Mouse (Mus musculus) C2C12 (cell line): ENCODE measurements around the gene Ccdc40.

Experiments
- CTCF ChIP-seq: IDR thresholded peaks from one replicate; pipeline ENCODE4 v1.5.1; 2011; ENCODE audit not compliant: control insufficient read depth, insufficient read depth, insufficient read length
- FOSL1 ChIP-seq: IDR thresholded peaks from one replicate; pipeline ENCODE4 v1.8.0; 2011; ENCODE audit warnings: mild to moderate bottlenecking, low read length; ENCODE audit not compliant: poor library complexity, insufficient read depth, severe bottlenecking
- MAX ChIP-seq: IDR thresholded peaks from one replicate; pipeline ENCODE4 v1.6.1; 2011; ENCODE audit warnings: mild to moderate bottlenecking, control low read depth
- MYOD1 ChIP-seq: IDR thresholded peaks from one replicate; pipeline ENCODE4 v1.6.1; 2011; ENCODE audit warnings: low read depth; ENCODE audit not compliant: control insufficient read depth, insufficient read length
- MYOG ChIP-seq: IDR thresholded peaks from one replicate; pipeline ENCODE4 v1.6.1; 2011; ENCODE audit not compliant: control insufficient read depth, insufficient read length; ENCODE audit errors: extremely low read depth
- USF1 ChIP-seq: IDR thresholded peaks from one replicate; pipeline ENCODE4 v1.6.1; 2011; ENCODE audit warnings: low read depth, mild to moderate bottlenecking, control low read depth, moderate library complexity

DNA sequence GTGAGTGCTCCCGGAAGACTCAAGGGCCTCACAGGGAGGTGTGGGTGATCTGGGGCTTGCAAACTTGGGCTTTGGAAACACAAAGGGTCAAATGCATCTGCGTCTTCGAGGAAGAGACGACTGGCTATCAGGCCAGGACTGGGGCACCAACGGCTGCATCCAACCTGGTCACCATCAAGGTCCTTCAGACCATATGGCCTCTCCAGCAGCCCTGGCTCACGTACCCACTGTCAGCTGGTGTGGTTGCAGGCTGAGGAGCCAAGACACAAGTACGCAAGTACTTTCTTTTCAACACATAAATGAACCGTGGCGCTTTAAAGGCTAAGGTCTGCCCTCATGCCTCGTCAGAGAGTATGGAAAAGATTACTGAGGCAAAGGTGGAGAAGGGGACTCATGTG is 40.6 kb upstream of the Ccdc40 start:
- TF ChIP-seq MAX (no peak), CTCF (no peak), MYOD1 (no peak), MYOG (no peak), USF1 (no peak), FOSL1 (no peak)
